Mouse (Mus musculus) gastrocnemius, adult 2 months (tissue): ENCODE measurements around the gene Epor. TPM values are rescaled to one million over a fixed set of nuclear protein-coding genes. Genes with fewer than 3 reads are reported as not detected.

ENCODE experiments used
- DNase-seq: peaks from one replicate; pipeline ENCODE4 v3.0.0; 2022
- H3K27ac ChIP-seq: fragments of 200-600 bp; 2 replicates; pipeline ENCODE4 v1.8.1; 2022; ENCODE audit warnings: mild to moderate bottlenecking
- H3K4me3 ChIP-seq: fragments of 200-600 bp; 2 replicates; pipeline ENCODE4 v1.8.1; 2022; ENCODE audit warnings: mild to moderate bottlenecking, moderate library complexity
- CTCF ChIP-seq: fragments of 200-600 bp; IDR thresholded peaks from 2 replicates; pipeline ENCODE4 v1.8.1; 2022; ENCODE audit warnings: antibody characterized with exemption, mild to moderate bottlenecking, moderate library complexity
- intact Hi-C: fragments of 180-260 bp; cut with DNase I; formaldehyde crosslinking; loops from one replicate; pipeline ENCODE4 v1.15.1; 2025
- total RNA-seq, 2 experiments: library from RNA; stranded (reverse); gene quantifications; 2 replicates each; pipeline ENCODE4 v1.2.3; 2021

Gene Epor
- total RNA-seq, 2 experiments from 2014 or later, result 0.23 to 0.25 TPM

GRCm38 (mm10) chr9:21927208-21927753 is 36.0 kb downstream of the Epor start, which contains the start of the genes Ccdc159 and Tmem205:
Gene Ccdc159, plus strand, starts transcription at chr9:21927471.
Gene Tmem205, minus strand, starts transcription at chr9:21927556.
- intact Hi-C loops, result loop anchor here (1.0 kb wide), 1 partner anchor 30 kb away; no protein-coding TSS in a partner anchor
- TF ChIP-seq CTCF, result no peak
- peak; percentile 94 for DNase-seq
- H3K4me3 ChIP-seq, result peak within 1 kb of the TSS; percentile 74
- peak within 1 kb of the TSS; percentile 83 for H3K27ac ChIP-seq

GRCm38 (mm10) chr9:21926784-21927183 is 36.5 kb downstream of the Epor start:
- intact Hi-C loops, result loop anchor here (1.0 kb wide), 1 partner anchor 31 kb away; no protein-coding TSS in a partner anchor
- TF ChIP-seq CTCF, result no peak

GRCm38 (mm10) chr9:21926155-21926554 is 37.2 kb downstream of the Epor start:
- Histone ChIP-seq H3K4me3 (peak overlapping the region; percentile 74), H3K27ac (peak overlapping the region; percentile 83; the same call in 1 of the 2 replicates)
- TF ChIP-seq CTCF, result no peak
- DNase-seq, result no peak
- intact Hi-C loops, result no loop called here

More at GRCm38 (mm10) chr9:21926784-21927183, 36.5 kb downstream of the Epor start:
- DNase-seq, result no peak
- H3K4me3 ChIP-seq, result peak overlapping the region; percentile 74
- H3K27ac ChIP-seq, result peak overlapping the region; percentile 83

GRCm38 (mm10) chr9:21925506-21925905 is 37.8 kb downstream of the Epor start:
- no peak for DNase-seq
- TF ChIP-seq CTCF, result no peak
- intact Hi-C loops, result no loop called here

GRCm38 (mm10) chr9:21925034-21925433 is 38.3 kb downstream of the Epor start:
- no peak for TF ChIP-seq CTCF
- no peak overlapping the region for H3K4me3 ChIP-seq
- peak overlapping the region; percentile 76; the same call in 1 of the 2 replicates for H3K27ac ChIP-seq
- no peak for DNase-seq
- intact Hi-C loops, result no loop called here

More at GRCm38 (mm10) chr9:21925506-21925905, 37.8 kb downstream of the Epor start:
- no peak overlapping the region for H3K27ac ChIP-seq
- H3K4me3 ChIP-seq, result no peak overlapping the region

- intact Hi-C loops, result no loop called here
- peak; percentile 91 for DNase-seq
- Histone ChIP-seq H3K4me3 (no peak overlapping the region), H3K27ac (peak overlapping the region; percentile 76)
- no peak for TF ChIP-seq CTCF
These were observed 39.2 kb downstream of the Epor start for GRCm38 (mm10) chr9:21924099-21924493.

GRCm38 (mm10) chr9:21923490-21924098 is 39.7 kb downstream of the Epor start:
- H3K4me3 ChIP-seq, result no peak overlapping the region
- intact Hi-C loops, result no loop called here
- no peak for DNase-seq
- no peak for TF ChIP-seq CTCF
- H3K27ac ChIP-seq, result peak overlapping the region; percentile 76

GRCm38 (mm10) chr9:21923036-21923435 is 40.3 kb downstream of the Epor start:
- no peak for TF ChIP-seq CTCF
- peak overlapping the region; percentile 76; the same call in 1 of the 2 replicates for H3K27ac ChIP-seq
- H3K4me3 ChIP-seq, result no peak overlapping the region
- intact Hi-C loops, result no loop called here
- no peak for DNase-seq

GRCm38 (mm10) chr9:21918692-21919384 is 44.5 kb downstream of the Epor start:
- Histone ChIP-seq H3K27ac (peak overlapping the region; percentile 79), H3K4me3 (peak overlapping the region; percentile 92)
- intact Hi-C loops, result no loop called here
- DNase-seq, result no peak
- TF ChIP-seq CTCF, result no peak

GRCm38 (mm10) chr9:21918035-21918592 is 45.2 kb downstream of the Epor start, which contains the start of gene Rab3d:
Gene Rab3d, minus strand, starts transcription at chr9:21918192.
- peak; percentile 95 for DNase-seq
- intact Hi-C loops, result no loop called here
- peak within 1 kb of the TSS; percentile 79 for H3K27ac ChIP-seq
- TF ChIP-seq CTCF, result no peak
- peak within 1 kb of the TSS; percentile 92 for H3K4me3 ChIP-seq

- no peak for DNase-seq
- H3K27ac ChIP-seq, result peak overlapping the region; percentile 79
- peak overlapping the region; percentile 92 for H3K4me3 ChIP-seq
- no peak for TF ChIP-seq CTCF
- intact Hi-C loops, result no loop called here
These were observed 45.7 kb downstream of the Epor start for GRCm38 (mm10) chr9:21917493-21918034.

GRCm38 (mm10) chr9:21916851-21917492 is 46.3 kb downstream of the Epor start:
- H3K4me3 ChIP-seq, result peak overlapping the region; percentile 92
- intact Hi-C loops, result no loop called here
- no peak for DNase-seq
- H3K27ac ChIP-seq, result peak overlapping the region; percentile 79
- no peak for TF ChIP-seq CTCF
